Mouse (Mus musculus) hindbrain, embryonic 16.5 days (tissue): Measurements from ENCODE around the gene Isoc2b. TPM values are rescaled to one million over a fixed set of nuclear protein-coding genes. Genes with fewer than 3 reads are reported as not detected.

ENCODE experiments used
- ATAC-seq: fragments of 200-750 bp; cut with Nextera tagmentation; 2 replicates; pipeline ENCODE4 v1.8.0; 2017; ENCODE audit warnings: moderate TSS enrichment, moderate library complexity
- H3K27ac ChIP-seq: fragments of 300-500 bp; sonication (generic); 2 replicates; pipeline ENCODE4 v1.5.1; 2014; ENCODE audit warnings: low read depth, mild to moderate bottlenecking, control low read depth, low read length, moderate library complexity
- H3K27me3 ChIP-seq: fragments of 300-500 bp; sonication (generic); replicated peaks from 2 replicates; pipeline ENCODE4 v1.6.1; 2014; ENCODE audit warnings: low read length; ENCODE audit not compliant: control insufficient read depth, insufficient read depth
- H3K36me3 ChIP-seq: fragments of 300-500 bp; sonication (generic); 2 replicates; pipeline ENCODE4 v1.6.1; 2014; ENCODE audit warnings: mild to moderate bottlenecking, low read length, moderate library complexity, mixed read lengths; ENCODE audit not compliant: control insufficient read depth, insufficient read depth
- H3K4me1 ChIP-seq: fragments of 300-500 bp; sonication (generic); 2 replicates; pipeline ENCODE4 v1.6.1; 2014; ENCODE audit warnings: low read depth, low read length; ENCODE audit not compliant: control insufficient read depth, insufficient read depth
- H3K4me2 ChIP-seq: fragments of 300-500 bp; sonication (generic); 2 replicates; pipeline ENCODE4 v1.6.1; 2014; ENCODE audit warnings: mild to moderate bottlenecking, low read length, control low read depth, moderate library complexity
- H3K4me3 ChIP-seq: fragments of 300-500 bp; sonication (generic); 2 replicates; pipeline ENCODE4 v1.5.1; 2014; ENCODE audit warnings: mild to moderate bottlenecking, low read length, control low read depth, moderate library complexity
- H3K9ac ChIP-seq: fragments of 300-500 bp; sonication (generic); 2 replicates; pipeline ENCODE4 v1.6.1; 2014; ENCODE audit warnings: low read depth, mild to moderate bottlenecking, control low read depth, low read length, moderate library complexity
- H3K9me3 ChIP-seq: fragments of 300-500 bp; sonication (generic); 2 replicates; pipeline ENCODE4 v1.6.1; 2014; ENCODE audit warnings: mild to moderate bottlenecking, low read length, moderate library complexity; ENCODE audit not compliant: control insufficient read depth
- WGBS: fragments of 180-500 bp; shearing (Covaris S2); extraction: QIAGEN DNeasy Blood & Tissue Kit; methylation state at CpG from one replicate; pipeline ENCODE4 v1.1.7; 2014; 5-methylcytosine and 5-hydroxymethylcytosine counted together
- polyA plus RNA-seq: library from polyadenylated mRNA; unstranded; fragments of >200 nt; fragmentation: Nextera tagmentation; extraction: Ambion mirVana; gene quantifications from 2 replicates; pipeline ENCODE4 v1.2.1, GENCODE M21; 2015

Isoc2b gene
- polyA plus RNA-seq, 1 experiment from 2014 or later, result 4.6 TPM

GRCm38 (mm10) chr7:4806716-4807115, 63.3 kb downstream of the Isoc2b start:
- H3K9me3 ChIP-seq, result no peaks in the 10 kb centered on the region
- no peak overlapping the region for H3K9ac ChIP-seq
- peaks cover 17% of the 10 kb centered on the region for H3K4me1 ChIP-seq
- 91% methylated on average over 7 of the region's 7 CpGs for WGBS
- no peak for ATAC-seq
- H3K36me3 ChIP-seq, result peaks cover 29% of the 10 kb centered on the region
- no peaks in the 10 kb centered on the region for H3K27me3 ChIP-seq
- no peak overlapping the region for H3K27ac ChIP-seq
- no peak overlapping the region for H3K4me2 ChIP-seq
- H3K4me3 ChIP-seq, result no peak overlapping the region

DNA sequence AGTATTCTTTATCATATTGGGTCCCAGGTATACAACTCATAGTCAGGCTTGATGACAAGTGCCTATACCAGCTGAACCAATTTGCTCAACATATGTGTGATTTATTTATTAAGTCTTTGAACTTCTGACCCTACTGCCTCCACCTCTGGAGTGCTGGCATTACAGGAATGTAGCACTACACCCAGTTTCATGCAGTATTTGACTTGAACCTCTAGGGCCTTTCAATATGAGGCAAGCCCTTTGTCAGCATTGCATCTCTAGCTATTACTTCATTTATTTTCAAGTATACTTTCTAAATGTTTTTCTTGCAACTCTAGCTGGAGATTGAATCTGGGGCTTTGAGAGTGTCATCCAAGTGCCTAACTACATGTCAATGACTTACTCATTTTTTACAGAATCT, 67.8 kb downstream of the Isoc2b start:
- no peak overlapping the region for H3K4me2 ChIP-seq
- no peaks in the 10 kb centered on the region for H3K27me3 ChIP-seq
- no peak overlapping the region for H3K27ac ChIP-seq
- peaks cover 17% of the 10 kb centered on the region for H3K36me3 ChIP-seq
- no peak overlapping the region for H3K9ac ChIP-seq
- H3K9me3 ChIP-seq, result no peaks in the 10 kb centered on the region
- no peak overlapping the region for H3K4me3 ChIP-seq
- no peaks in the 10 kb centered on the region for H3K4me1 ChIP-seq
- no peak for ATAC-seq

- ATAC-seq, result 0 out of 2 replicates have a peak, but pooled peaks have one; percentile 10
- Histone ChIP-seq H3K27ac (no peak overlapping the region), H3K27me3 (no peaks in the 10 kb centered on the region), H3K4me3 (no peak overlapping the region), H3K36me3 (peaks cover 22% of the 10 kb centered on the region), H3K4me2 (no peak overlapping the region), H3K9ac (no peak overlapping the region), H3K4me1 (peaks cover 7% of the 10 kb centered on the region), H3K9me3 (no peaks in the 10 kb centered on the region)
- WGBS, result 68% methylated on average over 7 of the region's 7 CpGs
These were observed 74.2 kb downstream of the Isoc2b start for GRCm38 (mm10) chr7:4795767-4796433.

Other genes with a start within 250 kb of the Isoc2b start
- gene Tmem86b, start 238.8 kb downstream of the Isoc2b start, polyA plus RNA-seq, result 1.9 and 2.0 TPM in 2 replicates
- 4.3 and 6.2 TPM in 2 replicates for gene Ppp6r1, start 211.2 kb downstream of the Isoc2b start, polyA plus RNA-seq
- gene Hspbp1, start 185.2 kb downstream of the Isoc2b start, polyA plus RNA-seq, result 175 and 188 TPM in 2 replicates
- gene Brsk1, start 179.7 kb downstream of the Isoc2b start, polyA plus RNA-seq, result 6.8 and 7.1 TPM in 2 replicates
- 0.12 and 0.18 TPM in 2 replicates for gene Tmem150b, start 145.0 kb downstream of the Isoc2b start, polyA plus RNA-seq
- 47.4 and 57.4 TPM in 2 replicates for gene Kmt5c, start 130.1 kb downstream of the Isoc2b start, polyA plus RNA-seq
- gene Cox6b2, start 117.2 kb downstream of the Isoc2b start, polyA plus RNA-seq, result 23.1 and 29.7 TPM in 2 replicates
- not detected in 2 replicates for gene Fam71e2, start 99.0 kb downstream of the Isoc2b start, polyA plus RNA-seq
- 0.95 and 1.3 TPM in 2 replicates for gene Il11, start 87.4 kb downstream of the Isoc2b start, polyA plus RNA-seq
- 0.68 TPM in 1 of 2 replicates, not detected in the other for gene Tmem190, start 87.3 kb downstream of the Isoc2b start, polyA plus RNA-seq
- 6.8 and 9.2 TPM in 2 replicates for gene Tmem238, start 80.6 kb downstream of the Isoc2b start, polyA plus RNA-seq
- 206 and 212 TPM in 2 replicates for gene Rpl28, start 77.4 kb downstream of the Isoc2b start, polyA plus RNA-seq
- 250 and 253 TPM in 2 replicates for gene Ube2s, start 57.7 kb downstream of the Isoc2b start, polyA plus RNA-seq
- 9.9 and 10.0 TPM in 2 replicates for gene Shisa7, start 25.6 kb downstream of the Isoc2b start, polyA plus RNA-seq
- 0.89 and 0.93 TPM in 2 replicates for gene Isoc2a, start 6.9 kb upstream of the Isoc2b start, polyA plus RNA-seq
- gene Gm36210, start 36.3 kb upstream of the Isoc2b start, polyA plus RNA-seq, result 0.48 and 0.52 TPM in 2 replicates
- 3.2 and 4.2 TPM in 2 replicates for gene Zfp628, start 45.0 kb upstream of the Isoc2b start, polyA plus RNA-seq
- 35.2 and 39.3 TPM in 2 replicates for gene Nat14, start 51.8 kb upstream of the Isoc2b start, polyA plus RNA-seq
- gene Ssc5d, start 55.5 kb upstream of the Isoc2b start, polyA plus RNA-seq, result 1.1 and 2.4 TPM in 2 replicates
- gene Sbk2, start 94.1 kb upstream of the Isoc2b start, polyA plus RNA-seq, result 0.14 TPM in 1 of 2 replicates, not detected in the other
- 0.70 and 0.71 TPM in 2 replicates for gene Sbk3, start 100.9 kb upstream of the Isoc2b start, polyA plus RNA-seq
- gene Zfp579, start 125.9 kb upstream of the Isoc2b start, polyA plus RNA-seq, result 49.2 and 53.5 TPM in 2 replicates
- 8.0 and 9.3 TPM in 2 replicates for gene Zfp524, start 144.2 kb upstream of the Isoc2b start, polyA plus RNA-seq
- 28.8 and 34.4 TPM in 2 replicates for gene Fiz1, start 144.4 kb upstream of the Isoc2b start, polyA plus RNA-seq
- 0.18 and 1.2 TPM in 2 replicates for gene Gm44973, start 145.2 kb upstream of the Isoc2b start, polyA plus RNA-seq
- 5.8 and 6.9 TPM in 2 replicates for gene Zfp865, start 150.1 kb upstream of the Isoc2b start, polyA plus RNA-seq
- gene Ccdc106, start 150.3 kb upstream of the Isoc2b start, polyA plus RNA-seq, result 67.3 and 74.5 TPM in 2 replicates
- not detected in 2 replicates for gene 4632433K11Rik, start 163.9 kb upstream of the Isoc2b start, polyA plus RNA-seq
- 9.7 and 10.2 TPM in 2 replicates for gene Zfp784, start 168.2 kb upstream of the Isoc2b start, polyA plus RNA-seq
- gene Zfp580, start 181.3 kb upstream of the Isoc2b start, polyA plus RNA-seq, result 103 and 108 TPM in 2 replicates
- 91.8 and 103 TPM in 2 replicates for gene U2af2, start 191.9 kb upstream of the Isoc2b start, polyA plus RNA-seq
- 115 and 124 TPM in 2 replicates for gene Epn1, start 210.0 kb upstream of the Isoc2b start, polyA plus RNA-seq
- gene Rfpl4, start 246.7 kb upstream of the Isoc2b start, polyA plus RNA-seq, result not detected in 2 replicates